Mouse (Mus musculus): Measurements from ENCODE around the gene Slc44a4.

- TF ChIP-seq CTCF (IDR thresholded peaks at IDR 0.05; ENCODE audit: low read depth, low read length) (no peak), POLR2A (IDR thresholded peaks at IDR 0.05; ENCODE audit: borderline replicate concordance, low read depth, low read length) (no peak)
Observed at GRCm38 (mm10) chr17:34913930-34914665, at the start of gene Slc44a4.
